Mouse (Mus musculus) brain, adult 2 months (tissue): ENCODE measurements around the gene Cyp2b13.
"Not testable (repeated sequence)": the region's sequence is repeated elsewhere in the genome, so short reads cannot be mapped to it uniquely, and the experiment has no call there.

Experiments used
- DNase-seq: peaks from one replicate; pipeline ENCODE4 v3.0.0; 2011; ENCODE audit warnings: low read depth, low spot score

Cyp2b13 gene

DNA sequence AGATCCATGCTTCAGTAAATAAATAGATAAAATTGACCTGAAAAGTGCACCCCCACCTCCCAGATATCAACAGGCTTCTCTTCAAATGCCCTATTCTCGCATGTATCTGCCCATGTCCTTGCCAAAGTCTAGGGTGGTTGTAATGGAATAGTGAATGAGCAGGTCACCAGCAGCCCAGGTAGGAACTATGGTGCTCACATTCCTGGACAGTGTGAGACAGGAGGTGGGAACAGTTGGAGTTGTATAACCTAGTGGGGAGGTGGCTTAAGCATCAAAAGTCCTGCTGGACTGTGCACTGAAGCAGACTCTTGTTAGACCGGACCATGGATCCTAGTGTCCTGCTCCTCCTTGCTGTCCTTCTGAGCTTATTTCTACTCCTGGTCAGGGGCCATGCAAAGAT lies at the start of gene Cyp2b13:
Gene Cyp2b13, plus strand, starts transcription at position 301 of the 400 bp plus-strand sequence.
- DNase-seq, result not testable (repeated sequence)

DNA sequence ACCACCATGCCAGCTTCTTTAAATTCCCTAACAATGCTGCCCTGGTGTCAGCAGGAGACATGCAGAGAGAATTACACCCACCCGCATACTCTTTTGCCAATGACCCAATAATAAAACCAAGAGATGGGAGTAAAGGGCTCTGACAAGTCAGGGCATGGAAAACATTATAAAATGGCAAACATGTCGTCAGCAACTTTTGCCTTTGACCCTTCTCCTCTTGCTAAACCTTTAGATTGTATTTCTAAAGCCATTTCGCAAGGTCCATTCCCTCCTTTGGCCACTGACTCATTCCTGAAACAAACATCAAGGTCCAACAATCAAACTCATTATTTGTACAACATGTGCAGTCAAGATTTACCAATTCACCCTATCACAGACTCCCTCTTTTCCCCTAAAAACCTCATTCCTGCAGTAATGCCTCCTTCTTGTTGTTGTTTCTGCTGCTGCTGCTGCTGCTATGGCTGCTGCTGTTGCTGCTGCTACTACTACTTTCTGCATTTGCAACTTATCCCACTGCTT lies 41.4 kb upstream of the Cyp2b13 start:
- not testable (repeated sequence) for DNase-seq

- DNase-seq, result not testable (repeated sequence)
Measured at GRCm38 (mm10) chr7:26054885-26055630, 6.2 kb upstream of the Cyp2b13 start.

DNA sequence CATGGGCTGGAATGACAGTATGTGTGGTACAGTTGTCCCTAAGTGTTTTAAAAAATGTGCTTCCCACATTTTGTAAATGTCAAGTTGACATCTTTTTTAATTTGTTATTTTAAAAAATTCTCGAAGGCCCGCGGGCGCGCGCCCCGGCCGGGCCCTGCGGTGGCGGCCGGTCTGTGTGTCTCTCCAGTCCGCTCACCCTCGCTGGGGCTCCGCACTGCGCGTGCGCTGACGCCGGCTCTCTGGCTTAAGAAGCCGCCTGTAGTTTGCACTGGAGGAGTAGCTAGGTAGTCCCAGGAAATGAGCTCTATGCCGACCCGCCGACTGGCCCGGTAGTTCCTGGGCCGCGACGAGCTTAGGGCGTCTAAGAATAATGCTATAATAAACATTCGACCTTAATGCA lies 10.4 kb downstream of the Cyp2b13 start:
- not testable (repeated sequence) for DNase-seq

- no peak for DNase-seq
Measured at GRCm38 (mm10) chr7:26082595-26082994, 21.3 kb downstream of the Cyp2b13 start.

DNA sequence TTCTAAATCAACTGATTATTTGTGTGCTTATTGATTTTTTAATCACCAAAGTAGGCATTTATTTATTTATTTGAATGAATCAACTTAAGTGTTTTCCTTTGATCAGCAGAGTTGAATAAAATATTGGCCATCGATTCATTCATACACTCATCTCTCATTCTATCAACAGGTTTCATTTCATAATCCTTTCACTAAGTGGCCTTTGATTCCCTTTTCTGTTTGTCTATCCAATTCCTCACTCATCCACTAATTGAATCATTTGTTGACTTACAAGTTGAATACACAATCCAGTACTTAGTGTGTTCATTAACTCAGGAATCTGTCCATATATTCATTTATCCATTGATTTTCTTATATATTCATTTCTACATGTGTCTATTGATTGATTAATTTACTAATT lies 26.1 kb downstream of the Cyp2b13 start:
- no peak for DNase-seq

- DNase-seq, result not testable (repeated sequence)
Measured at GRCm38 (mm10) chr7:26088578-26088977, 27.3 kb downstream of the Cyp2b13 start.

- not testable (repeated sequence) for DNase-seq
Measured at GRCm38 (mm10) chr7:26139623-26140022, 78.3 kb downstream of the Cyp2b13 start.

DNA sequence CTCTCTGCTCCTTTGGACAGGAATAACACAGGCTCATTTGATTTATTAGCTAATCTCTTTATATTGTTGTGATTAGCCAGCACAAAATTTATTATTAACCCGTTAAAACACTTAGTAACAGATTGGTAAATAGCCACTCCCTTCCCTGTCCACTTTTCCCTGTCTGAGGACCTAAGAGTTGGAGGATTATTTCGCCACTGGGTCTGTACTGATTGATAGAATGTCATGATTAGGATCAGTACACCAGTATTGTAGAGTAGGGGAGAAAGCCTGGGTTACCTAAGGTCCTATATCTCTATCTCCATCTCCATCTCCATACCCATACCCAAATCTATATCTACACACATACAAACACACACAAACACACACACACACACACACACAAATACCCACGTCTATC lies 82.4 kb downstream of the Cyp2b13 start:
- not testable (repeated sequence) for DNase-seq
